Mouse (Mus musculus) bone marrow macrophage, adult 2 months (primary cell): Measurements from ENCODE around the gene Htra1. TPM values are rescaled to one million over a fixed set of nuclear protein-coding genes. Genes with fewer than 3 reads are reported as not detected.
A peak's percentile ranks its signal among the peaks of the same experiment; 100 is the strongest.

Experiments used
- H3K27ac ChIP-seq: 2 replicates; pipeline ENCODE4 v1.5.1; 2012; ENCODE audit warnings: low read depth, low read length; ENCODE audit not compliant: insufficient read depth
- H3K4me1 ChIP-seq: 2 replicates; pipeline ENCODE4 v1.6.1; 2012; ENCODE audit warnings: low read length; ENCODE audit not compliant: control insufficient read depth, insufficient read depth
- H3K4me3 ChIP-seq: 2 replicates; pipeline ENCODE4 v1.5.1; 2012; ENCODE audit warnings: mild to moderate bottlenecking, low read length, moderate library complexity; ENCODE audit not compliant: insufficient read depth
- CTCF ChIP-seq: IDR thresholded peaks from 2 replicates; pipeline ENCODE4 v1.5.1; 2012; ENCODE audit warnings: low read depth, mild to moderate bottlenecking, low read length, moderate library complexity
- POLR2A ChIP-seq: IDR thresholded peaks from 2 replicates; pipeline ENCODE4 v1.6.1; 2012; ENCODE audit warnings: mild to moderate bottlenecking, low read depth, low read length, borderline replicate concordance
- polyA plus RNA-seq: library from polyadenylated mRNA; stranded (reverse); fragments of >200 nt; gene quantifications from 2 replicates; pipeline ENCODE4 v1.2.4, GENCODE M21; 2012; ENCODE audit not compliant: missing spikeins, insufficient read depth, insufficient read length

The Htra1 gene
- polyA plus RNA-seq, 1 experiment = 1.5 TPM

- no peaks in the 10 kb centered on the region for H3K4me1 ChIP-seq
- no peak overlapping the region for H3K27ac ChIP-seq
- no peak overlapping the region for H3K4me3 ChIP-seq
- TF ChIP-seq CTCF = no peak
- TF ChIP-seq POLR2A = no peak
These were observed 53.5 kb downstream of the Htra1 start for GRCm38 (mm10) chr7:130989371-130989770.

GRCm38 (mm10) chr7:130991174-130991789 is 55.4 kb downstream of the Htra1 start:
- Histone ChIP-seq H3K4me1 (no peaks in the 10 kb centered on the region), H3K27ac (no peak overlapping the region), H3K4me3 (no peak overlapping the region)
- no peak for TF ChIP-seq CTCF
- no peak for TF ChIP-seq POLR2A

- no peak overlapping the region for H3K4me3 ChIP-seq
- no peaks in the 10 kb centered on the region for H3K4me1 ChIP-seq
- H3K27ac ChIP-seq = no peak overlapping the region
- TF ChIP-seq POLR2A = no peak
- peak; percentile 61 for TF ChIP-seq CTCF
These were observed 58.0 kb downstream of the Htra1 start for GRCm38 (mm10) chr7:130993907-130994306.

- H3K4me1 ChIP-seq = no peaks in the 10 kb centered on the region
- no peak overlapping the region for H3K27ac ChIP-seq
- TF ChIP-seq POLR2A (no peak), CTCF (no peak)
- H3K4me3 ChIP-seq = no peak overlapping the region
These were observed 66.2 kb downstream of the Htra1 start for GRCm38 (mm10) chr7:131001976-131002726.

- Histone ChIP-seq H3K4me3 (no peak overlapping the region), H3K27ac (no peak overlapping the region), H3K4me1 (no peaks in the 10 kb centered on the region)
- no peak for TF ChIP-seq CTCF
- TF ChIP-seq POLR2A = no peak
These were observed 68.2 kb downstream of the Htra1 start for GRCm38 (mm10) chr7:131004071-131004470.

- Histone ChIP-seq H3K4me1 (no peaks in the 10 kb centered on the region), H3K4me3 (no peak overlapping the region), H3K27ac (no peak overlapping the region)
- no peak for TF ChIP-seq CTCF
- TF ChIP-seq POLR2A = no peak
These were observed 71.3 kb downstream of the Htra1 start for GRCm38 (mm10) chr7:131007221-131007620.

GRCm38 (mm10) chr7:131009178-131009577 is 73.3 kb downstream of the Htra1 start:
- H3K4me1 ChIP-seq = no peaks in the 10 kb centered on the region
- no peak overlapping the region for H3K4me3 ChIP-seq
- H3K27ac ChIP-seq = no peak overlapping the region
- TF ChIP-seq POLR2A = no peak
- TF ChIP-seq CTCF = no peak

- Histone ChIP-seq H3K4me1 (no peaks in the 10 kb centered on the region), H3K27ac (no peak overlapping the region), H3K4me3 (no peak overlapping the region)
- TF ChIP-seq POLR2A (no peak), CTCF (no peak)
These were observed 76.0 kb downstream of the Htra1 start for GRCm38 (mm10) chr7:131011901-131012300.

GRCm38 (mm10) chr7:131019181-131019580 is 83.3 kb downstream of the Htra1 start:
- Histone ChIP-seq H3K4me3 (no peak overlapping the region), H3K4me1 (no peaks in the 10 kb centered on the region), H3K27ac (no peak overlapping the region)
- TF ChIP-seq POLR2A (no peak), CTCF (no peak)

- TF ChIP-seq CTCF (no peak), POLR2A (no peak)
- H3K4me3 ChIP-seq = no peak overlapping the region
- H3K27ac ChIP-seq = no peak overlapping the region
- no peaks in the 10 kb centered on the region for H3K4me1 ChIP-seq
These were observed 88.9 kb downstream of the Htra1 start for GRCm38 (mm10) chr7:131024807-131025206.
